Mouse (Mus musculus) liver, embryonic 14.5 days (tissue): Measurements from ENCODE around the gene Hoxd3.

ENCODE experiments used
- CTCF ChIP-seq: IDR thresholded peaks from 2 replicates; pipeline ENCODE4 v1.5.1; 2016; ENCODE audit warnings: antibody characterized with exemption, low read depth, control low read depth
- EP300 ChIP-seq: IDR thresholded peaks from 2 replicates; pipeline ENCODE4 v1.6.1; 2016; ENCODE audit warnings: antibody characterized with exemption, low read depth

DNA sequence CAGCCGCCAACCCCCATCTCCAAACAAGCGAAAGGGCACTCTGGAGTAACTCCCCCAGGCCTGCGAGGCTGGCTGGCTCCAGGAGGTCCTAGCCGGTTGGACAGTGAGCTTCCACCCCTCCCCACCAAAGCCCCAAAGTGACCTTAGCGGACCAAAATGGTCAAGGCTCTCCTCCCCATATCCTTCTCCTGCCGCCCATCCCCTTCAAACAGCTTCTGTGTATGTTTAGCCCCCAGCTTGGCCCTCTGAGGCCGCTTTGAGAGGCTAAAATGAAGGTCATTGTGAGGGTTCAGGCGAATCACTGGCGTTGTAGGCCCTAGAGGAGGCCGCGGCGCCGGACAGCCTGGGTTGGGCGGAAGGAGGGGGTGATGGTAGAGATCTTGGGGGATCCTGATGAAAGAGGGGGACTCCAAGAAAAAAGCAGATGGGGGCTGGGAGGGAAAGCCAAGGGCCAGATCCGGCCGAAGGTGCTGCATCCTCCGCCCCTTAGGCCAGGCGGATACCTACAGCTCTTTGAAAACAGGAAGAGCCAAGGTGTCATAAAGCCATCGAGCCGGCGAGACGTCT, 11.1 kb upstream of the Hoxd3 start:
- TF ChIP-seq CTCF, result no peak
- no peak for TF ChIP-seq EP300
